Mouse (Mus musculus) hindbrain, embryonic 11.5 days (tissue): ENCODE results near the gene Nos2. TPM values are rescaled to one million over a fixed set of nuclear protein-coding genes. Genes with fewer than 3 reads are reported as not detected.
"Not testable (repeated sequence)": the region's sequence is repeated elsewhere in the genome, so short reads cannot be mapped to it uniquely, and the experiment has no call there.

Experiments used
- ATAC-seq: fragments of 200-750 bp; cut with Nextera tagmentation; 2 replicates; pipeline ENCODE4 v1.8.0; 2017; ENCODE audit warnings: mild to moderate bottlenecking, moderate TSS enrichment, moderate library complexity; ENCODE audit not compliant: low FRiP score
- DNase-seq: peaks from one replicate; pipeline ENCODE4 v3.0.0-alpha.2; 2015; ENCODE audit warnings: low spot score
- H3K27ac ChIP-seq: fragments of 300-500 bp; sonication (generic); 2 replicates; pipeline ENCODE4 v1.5.1; 2014; ENCODE audit warnings: mild to moderate bottlenecking, low read depth, low read length
- H3K27me3 ChIP-seq: fragments of 300-500 bp; sonication (generic); 2 replicates; pipeline ENCODE4 v1.6.1; 2014; ENCODE audit warnings: mild to moderate bottlenecking, low read length, moderate library complexity, mixed read lengths; ENCODE audit not compliant: control insufficient read depth, insufficient read depth
- H3K36me3 ChIP-seq: fragments of 300-500 bp; sonication (generic); 2 replicates; pipeline ENCODE4 v1.6.1; 2014; ENCODE audit warnings: mild to moderate bottlenecking, low read length, moderate library complexity, mixed read lengths; ENCODE audit not compliant: control insufficient read depth, insufficient read depth
- H3K4me1 ChIP-seq: fragments of 300-500 bp; sonication (generic); replicated peaks from 2 replicates; pipeline ENCODE4 v1.6.1; 2014; ENCODE audit warnings: low read length, mixed read lengths; ENCODE audit not compliant: control insufficient read depth, insufficient read depth
- H3K4me2 ChIP-seq: fragments of 300-500 bp; sonication (generic); replicated peaks from 2 replicates; pipeline ENCODE4 v1.6.1; 2014; ENCODE audit warnings: mild to moderate bottlenecking, low read depth, low read length
- H3K4me3 ChIP-seq: fragments of 300-500 bp; sonication (generic); 2 replicates; pipeline ENCODE4 v1.5.1; 2014; ENCODE audit warnings: low read depth, low read length
- H3K9ac ChIP-seq: fragments of 300-500 bp; sonication (generic); 2 replicates; pipeline ENCODE4 v1.6.1; 2014; ENCODE audit warnings: low read depth, low read length
- H3K9me3 ChIP-seq: fragments of 300-500 bp; sonication (generic); 2 replicates; pipeline ENCODE4 v1.6.1; 2016; ENCODE audit warnings: low read length; ENCODE audit not compliant: control insufficient read depth
- WGBS: fragments of 180-500 bp; shearing (Covaris S2); extraction: QIAGEN DNeasy Blood & Tissue Kit; methylation state at CpG from one replicate; pipeline ENCODE4 v1.1.7; 2014; 5-methylcytosine and 5-hydroxymethylcytosine counted together
- polyA plus RNA-seq: library from polyadenylated mRNA; unstranded; fragments of >200 nt; fragmentation: Nextera tagmentation; extraction: Ambion mirVana; gene quantifications from 2 replicates; pipeline ENCODE4 v1.2.1, GENCODE M21; 2014

The Nos2 gene
- polyA plus RNA-seq, 1 experiment from 2014 or later, result 0.42 TPM

DNA sequence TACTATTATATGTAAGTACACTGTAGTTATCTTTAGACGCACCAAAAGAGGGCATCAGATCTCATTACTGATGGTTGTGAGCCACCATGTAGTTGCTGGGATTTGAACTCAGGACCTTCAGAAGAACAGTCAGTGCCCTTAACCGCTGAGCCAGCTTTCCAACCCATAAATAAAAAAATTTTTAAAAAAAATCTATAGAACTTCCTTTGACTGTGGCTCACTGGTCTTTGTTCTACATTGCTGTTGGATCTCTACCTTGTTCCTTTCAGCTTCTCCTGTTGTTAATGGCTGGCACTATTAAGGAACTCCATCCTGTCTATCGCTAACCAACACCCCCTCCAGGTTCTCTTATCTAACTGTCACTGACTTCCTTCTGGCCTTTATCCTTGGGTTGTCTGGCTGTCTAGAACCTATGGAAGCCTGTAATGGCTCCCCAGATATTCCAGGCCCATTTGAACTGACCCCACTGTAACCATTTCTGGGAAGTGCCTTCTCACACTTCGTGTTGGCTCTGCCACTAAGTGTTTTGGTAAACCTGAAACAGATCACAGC is 59.6 kb downstream of the Nos2 start:
- H3K36me3 ChIP-seq, result no peaks in the 10 kb centered on the region
- DNase-seq (no peak), ATAC-seq (no peak)
- WGBS, result 81% methylated on average over 4 of the region's 4 CpGs
- H3K4me1 ChIP-seq, result no peaks in the 10 kb centered on the region
- H3K27ac ChIP-seq, result no peak overlapping the region
- H3K27me3 ChIP-seq, result no peaks in the 10 kb centered on the region
- H3K9ac ChIP-seq, result no peak overlapping the region
- no peak overlapping the region for H3K4me2 ChIP-seq
- no peak overlapping the region for H3K4me3 ChIP-seq
- H3K9me3 ChIP-seq, result no peaks in the 10 kb centered on the region

- no peak for DNase-seq
- 70% methylated on average over 2 of the region's 2 CpGs for WGBS
- no peaks in the 10 kb centered on the region for H3K4me1 ChIP-seq
These were observed 61.5 kb downstream of the Nos2 start for GRCm38 (mm10) chr11:78982042-78982441.

DNA sequence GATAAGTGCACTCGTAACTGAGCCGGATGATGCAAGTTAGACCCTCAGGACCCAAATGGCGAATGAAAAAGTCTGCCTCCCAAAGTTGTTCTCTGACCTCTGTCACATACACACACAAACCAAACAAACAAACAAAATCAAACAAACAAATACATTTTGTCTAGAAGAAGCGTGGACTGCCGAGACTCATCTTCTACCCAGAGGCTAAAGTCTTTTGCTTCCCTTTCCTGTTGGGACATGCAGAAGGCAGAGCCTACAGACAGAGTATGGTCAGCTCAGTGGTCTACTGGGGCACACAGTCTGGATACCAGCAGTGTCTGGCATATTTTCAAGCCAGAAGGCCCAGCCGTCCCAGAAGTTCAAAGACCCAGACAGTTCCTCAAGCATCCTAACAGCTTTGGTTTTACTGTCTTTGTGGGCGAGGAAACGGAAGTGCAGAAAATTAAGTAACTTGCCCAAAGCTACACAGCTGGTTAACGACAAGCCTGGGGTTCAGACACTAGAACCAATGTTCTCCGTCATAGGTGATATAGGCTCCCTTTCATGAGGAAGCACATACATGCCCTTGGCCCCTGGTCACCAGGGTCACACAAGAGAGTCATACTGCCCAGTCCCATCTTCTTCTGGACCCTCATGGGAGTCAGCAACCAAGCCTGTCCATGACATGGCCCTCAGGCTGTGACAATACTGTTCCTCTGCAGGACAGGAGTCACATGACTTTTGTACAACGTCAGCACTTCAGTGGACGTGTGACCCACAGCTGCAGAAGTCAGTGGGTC is 62.1 kb downstream of the Nos2 start:
- Histone ChIP-seq H3K27ac (no peak overlapping the region), H3K4me1 (no peaks in the 10 kb centered on the region), H3K4me2 (no peak overlapping the region), H3K9ac (no peak overlapping the region), H3K9me3 (no peaks in the 10 kb centered on the region), H3K36me3 (no peaks in the 10 kb centered on the region), H3K27me3 (no peaks in the 10 kb centered on the region), H3K4me3 (no peak overlapping the region)
- DNase-seq (no peak), ATAC-seq (no peak)
- WGBS, result 88% methylated on average over 12 of the region's 12 CpGs

More at GRCm38 (mm10) chr11:78982042-78982441, 61.5 kb downstream of the Nos2 start:
- no peaks in the 10 kb centered on the region for H3K9me3 ChIP-seq
- H3K27me3 ChIP-seq, result no peaks in the 10 kb centered on the region
- no peak for ATAC-seq
- H3K36me3 ChIP-seq, result no peaks in the 10 kb centered on the region
- H3K27ac ChIP-seq, result no peak overlapping the region
- no peak overlapping the region for H3K9ac ChIP-seq
- no peak overlapping the region for H3K4me3 ChIP-seq
- H3K4me2 ChIP-seq, result no peak overlapping the region

DNA sequence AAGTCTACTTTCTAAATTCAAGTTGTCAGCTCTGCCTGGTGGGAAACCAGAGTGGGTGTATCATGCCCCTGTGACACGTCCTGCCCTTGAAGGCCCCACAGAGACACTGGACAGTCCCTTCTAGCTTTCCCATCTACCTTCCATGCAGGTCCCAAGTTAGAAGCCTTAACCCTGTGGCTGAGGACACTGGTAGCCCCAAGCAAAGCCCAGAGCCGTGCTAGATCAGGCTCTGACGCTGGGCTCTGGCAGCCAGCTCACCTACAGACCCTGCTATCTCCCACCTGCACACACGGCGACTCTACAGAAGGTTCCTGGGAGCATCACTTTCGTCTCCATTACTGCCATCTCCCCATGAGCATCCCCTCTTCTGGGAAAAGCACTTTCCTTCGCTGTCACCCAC is 63.0 kb downstream of the Nos2 start:
- Histone ChIP-seq H3K9me3 (no peaks in the 10 kb centered on the region), H3K4me1 (no peaks in the 10 kb centered on the region), H3K9ac (no peak overlapping the region), H3K36me3 (no peaks in the 10 kb centered on the region), H3K27ac (no peak overlapping the region), H3K4me3 (no peak overlapping the region), H3K4me2 (no peak overlapping the region), H3K27me3 (no peaks in the 10 kb centered on the region)
- ATAC-seq (no peak), DNase-seq (no peak)
- WGBS, result 87% methylated on average over 7 of the region's 7 CpGs

- ATAC-seq (no peak), DNase-seq (no peak)
- H3K9ac ChIP-seq, result no peak within 1 kb of the TSS
- no peaks in the 10 kb centered on the region for H3K27me3 ChIP-seq
- 86% methylated on average over 10 of the region's 10 CpGs for WGBS
- H3K36me3 ChIP-seq, result no peaks in the 10 kb centered on the region
- no peak within 1 kb of the TSS for H3K4me2 ChIP-seq
- H3K4me1 ChIP-seq, result no peaks in the 10 kb centered on the region
- H3K4me3 ChIP-seq, result no peak within 1 kb of the TSS
- no peak within 1 kb of the TSS for H3K27ac ChIP-seq
- no peaks in the 10 kb centered on the region for H3K9me3 ChIP-seq
These were observed 64.0 kb downstream of the Nos2 start, which contains the start of gene Lgals9 for GRCm38 (mm10) chr11:78984483-78985177. TSS of gene Lgals9 (minus strand) at chr11:78984946.

GRCm38 (mm10) chr11:78985505-78985904 is 64.9 kb downstream of the Nos2 start:
- no peaks in the 10 kb centered on the region for H3K36me3 ChIP-seq
- H3K27ac ChIP-seq, result no peak overlapping the region
- no peak overlapping the region for H3K9ac ChIP-seq
- DNase-seq (no peak), ATAC-seq (no peak)
- no peak overlapping the region for H3K4me2 ChIP-seq
- no peak overlapping the region for H3K4me3 ChIP-seq
- no peaks in the 10 kb centered on the region for H3K9me3 ChIP-seq
- H3K27me3 ChIP-seq, result no peaks in the 10 kb centered on the region
- no peaks in the 10 kb centered on the region for H3K4me1 ChIP-seq

- Histone ChIP-seq H3K36me3 (no peaks in the 10 kb centered on the region), H3K27me3 (no peaks in the 10 kb centered on the region), H3K9me3 (no peaks in the 10 kb centered on the region), H3K4me2 (no peak overlapping the region), H3K4me3 (no peak overlapping the region), H3K4me1 (no peaks in the 10 kb centered on the region), H3K9ac (no peak overlapping the region), H3K27ac (no peak overlapping the region)
- DNase-seq, result no peak
- ATAC-seq, result no peak
- 92% methylated on average over 10 of the region's 10 CpGs for WGBS
These were observed 65.9 kb downstream of the Nos2 start for GRCm38 (mm10) chr11:78986311-78987002.

- H3K27me3 ChIP-seq, H3K9me3 ChIP-seq, DNase-seq, H3K4me1 ChIP-seq, H3K4me2 ChIP-seq, H3K27ac ChIP-seq, ATAC-seq, H3K4me3 ChIP-seq, H3K9ac ChIP-seq, H3K36me3 ChIP-seq: not testable (repeated sequence)
- WGBS, result 92% methylated on average over 11 of the region's 11 CpGs
These were observed 68.6 kb downstream of the Nos2 start for GRCm38 (mm10) chr11:78989206-78989605.
